Mouse (Mus musculus) spleen, adult 2 months (tissue): ENCODE data around the gene Hnrnpa2b1.

Source experiments
- CTCF ChIP-seq: fragments of 200-500 bp; IDR thresholded peaks from 2 replicates; pipeline ENCODE4 v1.5.1; 2011; ENCODE audit warnings: mild to moderate bottlenecking, inconsistent platforms; ENCODE audit not compliant: insufficient read depth, insufficient read length, insufficient replicate concordance; ENCODE audit errors: extremely low read depth
- POLR2A ChIP-seq: fragments of 200-500 bp; IDR thresholded peaks from 2 replicates; pipeline ENCODE4 v1.6.1; 2011; ENCODE audit warnings: low read depth, low read length, inconsistent platforms

DNA sequence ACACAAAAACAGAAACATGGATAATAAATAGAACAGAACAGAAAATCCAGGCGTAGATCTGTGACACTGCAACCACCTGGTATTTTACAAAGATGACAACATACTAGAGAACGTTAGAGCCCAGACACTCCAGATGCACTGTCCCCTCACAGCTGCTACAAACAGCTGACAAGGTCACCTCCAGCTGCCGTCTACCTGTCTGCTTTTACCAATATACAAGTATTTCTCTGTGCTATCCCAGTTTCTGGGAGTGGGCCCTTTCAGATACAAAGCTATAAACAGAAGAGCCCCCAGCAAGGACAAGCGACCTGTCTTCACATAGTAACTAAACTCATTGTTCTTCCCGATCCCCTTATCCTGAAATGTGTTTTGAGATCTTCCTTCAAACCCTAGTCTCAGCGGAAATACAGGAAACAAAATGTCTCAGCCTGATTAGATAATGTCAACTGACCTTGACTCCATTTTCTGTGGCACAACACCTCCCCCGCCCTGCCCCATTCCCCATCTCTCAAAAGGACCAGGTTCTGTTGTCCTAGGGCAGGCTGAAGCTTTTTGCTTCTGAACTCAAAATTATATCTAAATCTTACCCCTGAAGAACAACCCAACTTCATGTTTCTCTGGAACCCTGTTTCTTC, 16.5 kb upstream of the Hnrnpa2b1 start:
- no peak for TF ChIP-seq CTCF
- TF ChIP-seq POLR2A = no peak
